Mouse (Mus musculus) E14TG2a.4 (cell line): ENCODE data around the gene Gm20388.

Source experiments
- CTCF ChIP-seq: conservative IDR thresholded peaks from 2 replicates; pipeline ENCODE4 v1.5.1; 2014; ENCODE audit warnings: low read length
- NANOG ChIP-seq: IDR thresholded peaks from 2 replicates; pipeline ENCODE4 v1.6.1; 2014; ENCODE audit warnings: borderline replicate concordance, low read length, mixed read lengths

GRCm38 (mm10) chr8:119939336-119939735 is 28.7 kb downstream of the Gm20388 start:
- TF ChIP-seq CTCF (no peak), NANOG (no peak)
